Mouse (Mus musculus): ENCODE results near the gene Zdhhc6. TPM values are rescaled to one million over a fixed set of nuclear protein-coding genes. Genes with fewer than 3 reads are reported as not detected.

The Zdhhc6 gene
- polyA plus RNA-seq, 1 experiment = 29.1 TPM

DNA sequence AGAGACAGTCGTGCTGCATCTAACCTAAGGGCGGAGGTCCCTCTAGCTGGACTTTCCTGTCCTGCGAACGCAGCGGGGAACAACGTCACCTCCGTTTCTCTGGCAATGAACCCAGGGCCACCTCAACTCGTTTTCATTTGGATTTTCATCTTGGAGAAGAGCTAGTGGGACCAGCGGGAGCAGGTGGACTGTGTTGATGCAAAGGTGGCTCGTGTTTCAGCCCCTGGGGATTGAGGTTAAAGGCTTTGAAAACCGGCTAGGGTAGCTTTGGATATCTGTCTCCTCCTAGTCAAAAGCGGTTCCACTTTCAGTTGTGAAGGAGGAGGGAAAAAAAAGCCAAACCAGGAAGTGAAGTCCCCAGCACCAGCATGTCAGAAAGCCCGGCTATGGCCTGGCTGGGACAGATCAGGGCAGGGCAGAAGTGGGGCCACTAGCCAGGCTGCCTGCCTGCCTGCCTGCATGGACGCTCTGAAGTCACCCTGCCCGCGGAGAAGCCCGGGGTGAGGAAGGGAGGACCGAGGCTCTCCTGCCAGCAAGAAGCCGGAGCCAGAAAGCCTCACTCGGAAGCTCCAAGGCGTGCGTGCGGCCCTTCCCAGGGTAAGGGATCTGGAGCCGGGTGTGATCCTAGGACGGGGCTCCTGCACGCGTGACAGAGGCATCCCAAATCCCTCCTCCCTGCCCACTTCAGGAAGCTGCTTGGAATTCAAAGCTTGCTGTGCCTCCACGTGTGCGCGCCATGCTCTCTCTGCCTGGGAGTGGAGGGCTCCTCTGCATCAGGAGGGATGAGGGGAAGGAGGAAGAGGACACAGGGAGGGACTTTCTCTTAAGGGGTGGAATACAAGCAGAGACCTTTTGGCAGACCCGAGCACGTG is 62.0 kb downstream of the Zdhhc6 start:
- H3K27me3 ChIP-seq (replicated peaks; ENCODE audit: control insufficient read depth, insufficient read depth, low read length) = no peaks in the 10 kb centered on the region
- DNase-seq = peak; percentile 79
- under 1% methylated on average over 32 of the region's 32 CpGs for WGBS
- H3K27ac ChIP-seq (ENCODE audit: insufficient read depth, low read depth, low read length) = peak overlapping the region; percentile 92
- peaks cover 9% of the 10 kb centered on the region for H3K4me1 ChIP-seq (ENCODE audit: control insufficient read depth, insufficient read depth, low read length)
- TF ChIP-seq POLR2A (IDR thresholded peaks at IDR 0.05; ENCODE audit: low read depth, low read length) = peak; percentile 49
- no peak for TF ChIP-seq CTCF (conservative IDR thresholded peaks at IDR 0.05; ENCODE audit: insufficient read depth, insufficient read length, low read depth, low read length)
- H3K4me3 ChIP-seq (ENCODE audit: insufficient read depth, low read depth, low read length) = peak overlapping the region; percentile 64
- no peaks in the 10 kb centered on the region for H3K36me3 ChIP-seq (ENCODE audit: control insufficient read depth, insufficient read depth, low read length)

DNA sequence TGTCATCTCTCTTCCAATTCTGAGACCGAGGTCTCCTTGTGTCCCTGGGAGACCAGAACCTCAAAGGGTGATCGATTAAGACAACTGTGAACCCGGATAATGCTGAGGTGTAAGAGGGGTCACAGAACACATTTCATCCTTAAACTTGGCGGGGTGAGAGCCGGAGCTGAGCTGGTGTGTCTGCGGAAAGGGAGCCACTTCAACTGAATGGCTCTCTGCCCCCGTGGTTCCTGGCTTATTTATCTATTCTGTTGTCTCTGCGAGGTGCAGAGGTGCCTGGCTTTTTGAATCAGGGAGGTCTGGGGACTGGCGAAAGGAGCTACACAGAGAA is 62.6 kb downstream of the Zdhhc6 start:
- no peak for TF ChIP-seq CTCF (conservative IDR thresholded peaks at IDR 0.05; ENCODE audit: insufficient read depth, insufficient read length, low read depth, low read length)
- no peak for TF ChIP-seq POLR2A (IDR thresholded peaks at IDR 0.05; ENCODE audit: low read depth, low read length)
- peaks cover 9% of the 10 kb centered on the region for H3K4me1 ChIP-seq (ENCODE audit: control insufficient read depth, insufficient read depth, low read length)
- H3K36me3 ChIP-seq (ENCODE audit: control insufficient read depth, insufficient read depth, low read length) = no peaks in the 10 kb centered on the region
- peak overlapping the region; percentile 92 for H3K27ac ChIP-seq (ENCODE audit: insufficient read depth, low read depth, low read length)
- WGBS = under 1% methylated on average over 9 of the region's 9 CpGs
- no peaks in the 10 kb centered on the region for H3K27me3 ChIP-seq (replicated peaks; ENCODE audit: control insufficient read depth, insufficient read depth, low read length)
- DNase-seq = no peak
- H3K4me3 ChIP-seq (ENCODE audit: insufficient read depth, low read depth, low read length) = peak overlapping the region; percentile 64

- no peaks in the 10 kb centered on the region for H3K27me3 ChIP-seq (replicated peaks; ENCODE audit: control insufficient read depth, insufficient read depth, low read length)
- WGBS = 76% methylated on average over 9 of the region's 9 CpGs
- TF ChIP-seq CTCF (conservative IDR thresholded peaks at IDR 0.05; ENCODE audit: insufficient read depth, insufficient read length, low read depth, low read length) = no peak
- TF ChIP-seq POLR2A (IDR thresholded peaks at IDR 0.05; ENCODE audit: low read depth, low read length) = no peak
- H3K36me3 ChIP-seq (ENCODE audit: control insufficient read depth, insufficient read depth, low read length) = no peaks in the 10 kb centered on the region
- no peak within 1 kb of the TSS for H3K4me3 ChIP-seq (ENCODE audit: insufficient read depth, low read depth, low read length)
- DNase-seq = peak; percentile 66
- H3K4me1 ChIP-seq (ENCODE audit: control insufficient read depth, insufficient read depth, low read length) = peaks cover 6% of the 10 kb centered on the region; the same call in 1 of the 2 replicates
- H3K27ac ChIP-seq (ENCODE audit: insufficient read depth, low read depth, low read length) = no peak within 1 kb of the TSS
Measured at GRCm38 (mm10) chr19:55251383-55252124, 64.3 kb downstream of the Zdhhc6 start, which contains the start of gene Acsl5. Gene Acsl5 (plus strand): TSS chr19:55251938.

DNA sequence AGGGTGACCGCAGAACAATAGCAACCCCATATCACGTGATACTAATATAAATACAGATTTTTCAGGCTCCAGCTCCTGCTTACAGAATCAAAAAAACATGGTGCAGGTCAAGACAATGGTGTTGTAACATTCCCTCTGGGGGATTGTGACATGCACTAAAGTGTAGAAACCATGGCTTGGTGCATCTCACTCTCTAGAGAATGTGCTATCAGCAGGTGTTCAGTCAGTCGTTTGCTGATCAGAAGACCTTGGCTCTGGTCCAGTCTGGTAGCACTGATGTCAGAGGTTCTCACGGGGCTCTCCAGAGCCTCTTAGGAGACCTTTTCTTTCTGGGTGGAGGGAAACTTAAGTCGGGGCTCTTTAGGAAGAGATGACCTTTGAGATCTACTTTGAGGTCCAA is 65.4 kb downstream of the Zdhhc6 start:
- no peak for DNase-seq
- H3K4me1 ChIP-seq (ENCODE audit: control insufficient read depth, insufficient read depth, low read length) = peaks cover 6% of the 10 kb centered on the region; the same call in 1 of the 2 replicates
- no peaks in the 10 kb centered on the region for H3K36me3 ChIP-seq (ENCODE audit: control insufficient read depth, insufficient read depth, low read length)
- TF ChIP-seq POLR2A (IDR thresholded peaks at IDR 0.05; ENCODE audit: low read depth, low read length) (no peak), CTCF (conservative IDR thresholded peaks at IDR 0.05; ENCODE audit: insufficient read depth, insufficient read length, low read depth, low read length) (no peak)
- 75% methylated on average over 5 of the region's 5 CpGs for WGBS
- no peak overlapping the region for H3K27ac ChIP-seq (ENCODE audit: insufficient read depth, low read depth, low read length)
- no peaks in the 10 kb centered on the region for H3K27me3 ChIP-seq (replicated peaks; ENCODE audit: control insufficient read depth, insufficient read depth, low read length)
- no peak overlapping the region for H3K4me3 ChIP-seq (ENCODE audit: insufficient read depth, low read depth, low read length)

DNA sequence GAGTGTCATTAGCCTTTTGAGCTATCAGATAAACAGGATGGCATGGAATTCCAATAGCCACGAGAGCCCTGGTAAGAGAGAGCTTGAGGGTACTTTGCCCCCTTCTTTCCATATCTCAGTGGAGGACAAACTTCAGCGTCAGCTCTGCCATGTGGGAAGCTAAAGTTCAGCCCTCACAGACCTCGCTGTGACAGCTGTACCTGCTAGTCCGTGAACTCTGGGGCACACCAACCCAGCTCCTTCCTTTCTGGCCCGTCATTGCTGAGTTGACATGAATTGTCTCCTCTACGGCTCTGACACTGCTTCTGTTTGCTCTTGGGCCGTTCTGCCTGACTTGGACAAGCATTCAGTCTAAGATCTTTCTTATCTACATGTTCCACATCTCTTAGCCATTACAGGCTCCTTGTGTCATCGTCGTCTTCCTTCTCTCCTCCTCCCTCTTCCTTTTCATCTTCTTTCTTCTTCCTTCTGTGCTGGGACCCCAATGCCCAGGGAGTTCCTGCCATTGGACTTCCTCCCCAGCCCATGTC is 67.8 kb downstream of the Zdhhc6 start:
- H3K27ac ChIP-seq (ENCODE audit: insufficient read depth, low read depth, low read length) = no peak overlapping the region
- 56% methylated on average over 9 of the region's 9 CpGs for WGBS
- H3K4me1 ChIP-seq (ENCODE audit: control insufficient read depth, insufficient read depth, low read length) = peaks cover 5% of the 10 kb centered on the region; the same call in 1 of the 2 replicates
- no peaks in the 10 kb centered on the region for H3K36me3 ChIP-seq (ENCODE audit: control insufficient read depth, insufficient read depth, low read length)
- TF ChIP-seq CTCF (conservative IDR thresholded peaks at IDR 0.05; ENCODE audit: insufficient read depth, insufficient read length, low read depth, low read length) (no peak), POLR2A (IDR thresholded peaks at IDR 0.05; ENCODE audit: low read depth, low read length) (no peak)
- H3K4me3 ChIP-seq (ENCODE audit: insufficient read depth, low read depth, low read length) = no peak overlapping the region
- peak; percentile 25 for DNase-seq
- H3K27me3 ChIP-seq (replicated peaks; ENCODE audit: control insufficient read depth, insufficient read depth, low read length) = no peaks in the 10 kb centered on the region

- WGBS = 76% methylated on average over 5 of the region's 5 CpGs
Measured at GRCm38 (mm10) chr19:55247563-55247962, 68.3 kb downstream of the Zdhhc6 start.

More at GRCm38 (mm10) chr19:55247563-55247962, 68.3 kb downstream of the Zdhhc6 start:
- TF ChIP-seq CTCF (conservative IDR thresholded peaks at IDR 0.05; ENCODE audit: insufficient read depth, insufficient read length, low read depth, low read length) (no peak), POLR2A (IDR thresholded peaks at IDR 0.05; ENCODE audit: low read depth, low read length) (no peak)
- peaks cover 3% of the 10 kb centered on the region; the same call in 1 of the 2 replicates for H3K4me1 ChIP-seq (ENCODE audit: control insufficient read depth, insufficient read depth, low read length)
- no peaks in the 10 kb centered on the region for H3K27me3 ChIP-seq (replicated peaks; ENCODE audit: control insufficient read depth, insufficient read depth, low read length)
- H3K27ac ChIP-seq (ENCODE audit: insufficient read depth, low read depth, low read length) = no peak overlapping the region
- H3K36me3 ChIP-seq (ENCODE audit: control insufficient read depth, insufficient read depth, low read length) = no peaks in the 10 kb centered on the region
- no peak overlapping the region for H3K4me3 ChIP-seq (ENCODE audit: insufficient read depth, low read depth, low read length)
- DNase-seq = no peak

Measured in kidney, adult 2 months (tissue).